8 mouse cellular contexts compared by ENCODE assay signal in the genomic region with DNA sequence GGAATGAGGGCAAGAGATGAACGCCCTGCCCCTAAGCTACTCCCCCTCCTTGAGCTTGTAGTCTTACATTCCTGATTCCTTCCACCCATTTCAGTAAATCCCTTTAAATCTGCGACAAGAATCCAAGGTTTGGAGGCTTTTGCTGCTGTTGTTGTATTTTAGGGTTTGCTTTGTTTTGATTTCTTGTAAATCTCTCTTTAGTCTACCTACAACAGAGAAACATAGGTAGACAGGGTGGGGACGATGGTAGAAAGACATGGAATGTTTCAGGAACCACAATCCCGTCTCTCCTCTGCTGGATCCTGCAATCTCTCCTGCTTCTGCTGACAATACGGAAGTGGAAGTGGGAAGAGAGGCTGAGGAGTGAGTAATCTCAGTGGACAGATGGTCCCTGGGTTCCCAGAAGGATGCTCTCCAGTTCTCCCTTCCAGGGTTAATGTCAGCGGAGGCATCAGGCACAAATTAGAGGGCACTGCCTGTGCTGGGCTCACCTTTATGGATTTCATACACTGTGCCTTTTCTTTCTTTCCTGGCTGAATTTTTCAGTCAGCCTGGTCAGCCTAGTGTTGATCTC. TPM values are rescaled to one million over a fixed set of nuclear protein-coding genes. Genes with fewer than 3 reads are reported as not detected.
DNase-seq lines count a peak whose midpoint lies in the region; ATAC-seq and TF ChIP-seq lines count a peak whose summit lies in the region.

No protein-coding gene starts in this region.

- H3K4me3 ChIP-seq in ES-E14 (ENCODE audit: insufficient read depth in 1 of 2, low read depth in 1 of 2, low read length in 2 of 2, poor library complexity in 1 of 2, severe bottlenecking in 1 of 2), result peak overlapping the region in 1 of 2 experiments; percentile 56; a peak in 1 of 4 replicates
- peak overlapping the region; percentile 63 for H3K4me3 ChIP-seq in embryonic facial prominence, embryonic 13.5 days
- H3K4me3 ChIP-seq in hindbrain, embryonic 12.5 days, result peak overlapping the region; percentile 65
- H3K4me3 ChIP-seq in liver, embryonic 11.5 days (ENCODE audit: low read depth, low read length), result peak overlapping the region; percentile 43

- DNase-seq in 3T3-L1 (ENCODE audit: low read depth, low spot score), result peak; percentile 20
- no peak for DNase-seq in ES-E14 (ENCODE audit: low read depth, low spot score)
- no peak for DNase-seq in liver, embryonic 11.5 days (ENCODE audit: low spot score)
- peak; percentile 9 for DNase-seq in retina, postnatal 7 days (ENCODE audit: low read depth, low spot score)
- DNase-seq in adrenal gland, adult 18-20 months (ENCODE audit: low spot score in 2 of 2), result no peak
- no peak for DNase-seq in adrenal gland, postnatal 25 days

- peaks cover 0 to 2% of the 10 kb centered on the region in 2 experiments; a peak in 1 of 4 replicates for H3K4me1 ChIP-seq in ES-E14 (ENCODE audit: control insufficient read depth in 2 of 2, insufficient read depth in 2 of 2, low read length in 2 of 2, poor library complexity in 1 of 2)
- peaks cover 17% of the 10 kb centered on the region for H3K4me1 ChIP-seq in embryonic facial prominence, embryonic 13.5 days
- peaks cover 10% of the 10 kb centered on the region for H3K4me1 ChIP-seq in hindbrain, embryonic 12.5 days
- H3K4me1 ChIP-seq in liver, embryonic 11.5 days (replicated peaks; ENCODE audit: control insufficient read depth, insufficient read depth, low read length), result no peaks in the 10 kb centered on the region

- peak overlapping the region; percentile 58; the same call in 1 of the 2 replicates for H3K9ac ChIP-seq in ES-E14 (ENCODE audit: insufficient read depth, low read depth, low read length, poor library complexity, severe bottlenecking)
- peak overlapping the region; percentile 76 for H3K9ac ChIP-seq in embryonic facial prominence, embryonic 13.5 days
- H3K9ac ChIP-seq in hindbrain, embryonic 12.5 days, result peak overlapping the region; percentile 81
- no peak overlapping the region for H3K9ac ChIP-seq in liver, embryonic 11.5 days (ENCODE audit: low read depth, low read length)

- 15% methylated on average over 6 of the region's 6 CpGs for WGBS in embryonic facial prominence, embryonic 13.5 days
- WGBS in hindbrain, embryonic 12.5 days, result 20% methylated on average over 6 of the region's 6 CpGs
- WGBS in liver, embryonic 11.5 days, result 17% methylated on average over 6 of the region's 6 CpGs

- H3K36me3 ChIP-seq in ES-E14 (ENCODE audit: control insufficient read depth, insufficient read depth, low read length, poor library complexity, severe bottlenecking), result no peaks in the 10 kb centered on the region
- H3K36me3 ChIP-seq in embryonic facial prominence, embryonic 13.5 days, result no peaks in the 10 kb centered on the region
- H3K36me3 ChIP-seq in hindbrain, embryonic 12.5 days, result no peaks in the 10 kb centered on the region
- no peaks in the 10 kb centered on the region for H3K36me3 ChIP-seq in liver, embryonic 11.5 days (ENCODE audit: control insufficient read depth, insufficient read depth, low read length)

- H3K27ac ChIP-seq in ES-E14 (ENCODE audit: insufficient read depth, low read depth, low read length, poor library complexity, severe bottlenecking), result no peak overlapping the region; the same call in 1 of the 2 replicates
- H3K27ac ChIP-seq in embryonic facial prominence, embryonic 13.5 days, result peak overlapping the region; percentile 39; the same call in 1 of the 2 replicates
- H3K27ac ChIP-seq in hindbrain, embryonic 12.5 days, result peak overlapping the region; percentile 90
- no peak overlapping the region for H3K27ac ChIP-seq in liver, embryonic 11.5 days (ENCODE audit: low read depth, low read length)

- in situ Hi-C loops in ES-E14 (cut with MboI; ENCODE audit: low sequenced_read_pairs in 2 of 2, unreplicated experiment in 2 of 2), result no loop called here

- peak overlapping the region; percentile 84 for H3K4me2 ChIP-seq in embryonic facial prominence, embryonic 13.5 days
- H3K4me2 ChIP-seq in hindbrain, embryonic 12.5 days (replicated peaks), result peak overlapping the region; percentile 72
- H3K4me2 ChIP-seq in liver, embryonic 11.5 days, result peak overlapping the region; percentile 64

- H3K27me3 ChIP-seq in embryonic facial prominence, embryonic 13.5 days, result no peaks in the 10 kb centered on the region
- no peaks in the 10 kb centered on the region for H3K27me3 ChIP-seq in hindbrain, embryonic 12.5 days
- no peaks in the 10 kb centered on the region for H3K27me3 ChIP-seq in liver, embryonic 11.5 days (replicated peaks; ENCODE audit: control insufficient read depth, insufficient read depth, low read length)

- ATAC-seq in embryonic facial prominence, embryonic 13.5 days (ENCODE audit: insufficient number of reproducible peaks, insufficient read depth, low FRiP score, low TSS enrichment, low read depth), result no peak
- peak; percentile 19; the same call in 1 of the 2 replicates for ATAC-seq in hindbrain, embryonic 12.5 days (ENCODE audit: low FRiP score)
- ATAC-seq in liver, embryonic 11.5 days (replicated peaks; ENCODE audit: low FRiP score), result no peak

- H3K9me3 ChIP-seq in ES-E14 (ENCODE audit: control insufficient read depth, insufficient read depth, low read depth, low read length), result no peaks in the 10 kb centered on the region
- H3K9me3 ChIP-seq in embryonic facial prominence, embryonic 13.5 days, result no peaks in the 10 kb centered on the region
- H3K9me3 ChIP-seq in hindbrain, embryonic 12.5 days (replicated peaks), result no peaks in the 10 kb centered on the region
- no peaks in the 10 kb centered on the region for H3K9me3 ChIP-seq in liver, embryonic 11.5 days (ENCODE audit: control insufficient read depth, low read length)

TF ChIP-seq in ES-E14, 5 proteins besides CTCF, POLR2A, EP300 and RAD21:
- no peak for TF ChIP-seq ZNF384 (IDR thresholded peaks at IDR 0.05; ENCODE audit: low read depth, low read length)
- no peak for TF ChIP-seq CHD2 (IDR thresholded peaks at IDR 0.05; ENCODE audit: low read depth, low read length)
- TF ChIP-seq ZC3H11A (IDR thresholded peaks at IDR 0.05; ENCODE audit: borderline replicate concordance, low read depth, low read length), result no peak
- no peak for TF ChIP-seq HCFC1 (IDR thresholded peaks at IDR 0.05; ENCODE audit: borderline replicate concordance, insufficient read depth, low read length)
- no peak for TF ChIP-seq MAFK (IDR thresholded peaks at IDR 0.05; ENCODE audit: insufficient read depth, low read depth, low read length)

RNA-seq across cellular contexts. Expression of gene Plek, which starts 0.4 kb away (rescaled TPM):
- total RNA-seq in ES-E14 (2012; rRNA removed), result 0.05 and 0.54 TPM in 2 replicates
- polyA plus RNA-seq in embryonic facial prominence, embryonic 13.5 days (2015; fragmentation: Nextera tagmentation; extraction: Ambion mirVana), result 4.3 and 4.5 TPM in 2 replicates
- 4.9 and 5.0 TPM in 2 replicates for polyA plus RNA-seq in hindbrain, embryonic 12.5 days (2016; fragmentation: Nextera tagmentation; extraction: Ambion mirVana)
- polyA plus RNA-seq in liver, embryonic 11.5 days (2014; fragmentation: Nextera tagmentation; extraction: Ambion mirVana), result 59.8 and 66.0 TPM in 2 replicates
- 1 to 10 TPM; 5.3 to 7.1 TPM for total RNA-seq in adrenal gland, adult 18-20 months (2021)
- total RNA-seq in adrenal gland, postnatal 25 days (2021), result 2.7 and 2.9 TPM in 2 replicates

RNA-seq across cellular contexts. Expression of gene Cnrip1, which starts 1.2 kb away (rescaled TPM):
- 0.48 and 0.49 TPM in 2 replicates for total RNA-seq in ES-E14 (2012; rRNA removed)
- polyA plus RNA-seq in embryonic facial prominence, embryonic 13.5 days (2015; fragmentation: Nextera tagmentation; extraction: Ambion mirVana), result 32.8 and 34.2 TPM in 2 replicates
- 40.5 and 44.5 TPM in 2 replicates for polyA plus RNA-seq in hindbrain, embryonic 12.5 days (2016; fragmentation: Nextera tagmentation; extraction: Ambion mirVana)
- polyA plus RNA-seq in liver, embryonic 11.5 days (2014; fragmentation: Nextera tagmentation; extraction: Ambion mirVana), result 11.8 and 13.0 TPM in 2 replicates
- 10 to 100 TPM; 13.5 to 15.5 TPM for total RNA-seq in adrenal gland, adult 18-20 months (2021)
- total RNA-seq in adrenal gland, postnatal 25 days (2021), result 12.9 and 21.7 TPM in 2 replicates

Comparison
In these comparisons a context has a peak if more than half of its experiments do, and no peak if none do; other contexts are left out.
1. DNase-seq: peak in 3T3-L1 (single experiment) and retina, postnatal 7 days (single experiment); none in ES-E14 (single experiment), liver, embryonic 11.5 days (single experiment), adrenal gland, adult 18-20 months (0 of 2) and adrenal gland, postnatal 25 days (single experiment).
2. H3K27ac ChIP-seq: peak in embryonic facial prominence, embryonic 13.5 days (single experiment) and hindbrain, embryonic 12.5 days (single experiment); none in ES-E14 (single experiment) and liver, embryonic 11.5 days (single experiment).
3. Peak in every context shown above with its lines, with median percentiles within 50 percentile points of each other: H3K4me2 ChIP-seq.